Mouse (Mus musculus) inflammation-experienced regulatory T-cells, adult 6 months (primary cell): Measurements from ENCODE around the gene Srsf4. TPM values are rescaled to one million over a fixed set of nuclear protein-coding genes. Genes with fewer than 3 reads are reported as not detected.

ENCODE experiments used
- ATAC-seq: one replicate; pipeline ENCODE4 v1.8.0; 2017
- polyA plus RNA-seq, 3 experiments: library from polyadenylated mRNA; unstranded; fragments of 100-300 nt; shearing (Covaris generic); gene quantifications; one replicate each; pipeline ENCODE4 v1.2.1; 2017

Srsf4 gene
- polyA plus RNA-seq: 10 to 100 TPM in 2 of 3 experiments, 1 to 10 TPM in 1; 9.8 to 19.5 (median 15.4) TPM

GRCm38 (mm10) chr4:131873293-131874168 is at the start of gene Srsf4:
Srsf4 (plus strand) TSS chr4:131873617.
- peak; percentile 94 for ATAC-seq

DNA sequence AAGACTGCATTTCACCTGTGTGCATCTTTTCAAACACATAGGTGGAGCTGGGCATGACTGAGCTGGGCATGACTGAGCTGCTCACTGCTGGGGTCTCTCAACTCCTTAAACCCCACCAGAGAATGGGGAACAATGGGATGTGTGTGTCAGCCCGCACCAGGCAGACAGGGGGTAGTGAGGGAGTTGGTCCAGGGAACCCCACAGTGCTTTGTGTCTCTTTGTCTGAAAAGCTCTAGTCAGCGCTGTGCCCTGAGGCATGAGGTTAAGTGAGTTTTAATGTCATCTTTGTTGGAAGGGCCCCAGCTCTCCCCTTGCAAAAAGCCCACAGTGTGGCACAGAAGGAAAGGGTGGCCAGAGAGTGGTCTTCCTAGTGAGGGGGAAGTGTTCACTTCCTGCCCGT is 48.5 kb upstream of the Srsf4 start:
- no peak for ATAC-seq

GRCm38 (mm10) chr4:131825830-131826229 is 47.6 kb upstream of the Srsf4 start:
- ATAC-seq: no peak

GRCm38 (mm10) chr4:131826905-131827304 is 46.5 kb upstream of the Srsf4 start:
- ATAC-seq: no peak

- ATAC-seq: no peak
These were observed 44.3 kb upstream of the Srsf4 start for GRCm38 (mm10) chr4:131829123-131829522.

GRCm38 (mm10) chr4:131831546-131832045 is 41.8 kb upstream of the Srsf4 start:
- no peak for ATAC-seq

DNA sequence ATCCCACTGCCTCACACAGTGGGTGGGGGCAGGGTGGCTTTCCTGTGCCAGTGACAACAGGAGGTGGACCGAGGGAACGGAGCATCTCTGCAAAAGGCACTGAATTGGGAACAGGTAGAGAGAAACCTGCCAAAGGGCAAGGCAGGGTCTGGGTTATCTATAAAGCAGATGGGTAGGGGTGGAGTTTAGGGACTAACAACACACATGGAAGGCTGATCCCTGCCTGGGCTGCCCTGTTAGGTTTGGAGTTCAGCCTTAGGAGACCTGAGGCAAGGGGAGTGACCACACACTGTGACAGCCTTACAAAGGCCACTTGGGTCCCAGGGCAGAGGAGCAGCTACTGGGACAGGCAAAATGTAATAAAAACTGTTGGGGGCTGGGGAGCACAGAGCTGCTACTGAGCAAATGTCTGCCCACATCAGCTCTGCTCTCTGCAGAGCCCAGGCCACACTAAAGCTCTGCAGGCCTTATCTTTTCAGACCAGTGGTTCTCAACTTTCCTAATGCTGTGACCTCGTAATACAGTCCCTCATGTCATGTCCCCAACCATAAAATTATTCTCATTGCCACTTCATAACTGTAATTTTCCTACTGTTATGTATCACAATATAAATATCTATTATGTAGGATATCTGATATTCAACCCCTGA is 40.5 kb upstream of the Srsf4 start:
- no peak for ATAC-seq

- ATAC-seq: no peak
These were observed 39.3 kb upstream of the Srsf4 start for GRCm38 (mm10) chr4:131833971-131834609.

DNA sequence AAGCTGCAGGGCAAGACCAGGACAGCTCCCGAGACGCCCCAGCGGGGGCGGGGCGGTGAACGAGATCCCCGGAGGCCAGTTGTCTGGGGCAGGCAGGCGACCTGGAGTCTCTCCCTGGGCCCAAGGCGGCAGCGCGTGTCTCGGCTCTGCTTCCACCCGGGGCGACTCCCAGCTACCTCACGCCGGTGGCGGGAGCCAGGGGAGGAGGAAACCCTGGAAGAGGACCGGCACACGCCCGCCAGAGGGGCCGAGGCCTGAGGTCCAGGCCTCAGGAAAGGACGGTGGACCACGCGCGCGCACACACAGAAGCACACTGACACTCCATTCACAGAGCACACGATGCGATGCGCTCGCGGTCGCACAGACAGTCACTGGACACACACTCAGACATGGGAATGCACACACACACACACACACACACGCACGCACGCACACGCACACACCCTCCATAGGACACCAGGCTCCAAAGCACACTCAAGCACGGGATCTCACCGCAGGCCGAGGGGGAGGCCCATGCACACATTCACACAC is 37.0 kb upstream of the Srsf4 start:
- no peak for ATAC-seq

DNA sequence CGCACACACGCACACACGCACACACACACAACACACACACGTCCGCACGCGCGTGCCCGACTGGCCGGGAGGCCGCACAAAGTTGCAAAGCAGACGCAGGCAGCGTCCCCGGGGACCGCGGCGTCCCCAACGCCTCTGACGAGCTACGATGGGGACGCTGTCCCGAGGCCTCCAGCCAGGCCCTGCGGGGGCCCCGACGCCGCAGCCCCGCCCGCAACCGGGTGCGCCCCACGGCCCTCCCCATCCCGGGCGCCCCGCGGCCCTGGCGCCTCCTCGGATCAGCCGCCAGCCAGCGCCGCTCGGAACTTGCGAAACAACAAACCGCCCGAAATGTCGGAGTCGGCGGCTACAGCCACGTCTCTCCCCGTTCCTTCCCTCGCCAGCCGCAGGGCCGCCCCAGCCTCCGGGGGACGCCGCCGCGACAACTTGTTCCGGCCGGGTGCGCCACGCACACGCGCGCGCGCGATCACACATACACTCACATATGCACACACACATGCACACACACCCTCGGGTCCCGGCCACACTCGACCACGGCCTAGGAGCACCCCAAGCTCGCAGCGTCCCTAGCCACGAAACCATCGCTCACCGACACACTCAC is 36.4 kb upstream of the Srsf4 start:
- peak; percentile 13 for ATAC-seq

GRCm38 (mm10) chr4:131837872-131838524 is 35.4 kb upstream of the Srsf4 start, which contains the start of gene Ptpru:
Ptpru (minus strand) TSS chr4:131838288.
- peak; percentile 83 for ATAC-seq

DNA sequence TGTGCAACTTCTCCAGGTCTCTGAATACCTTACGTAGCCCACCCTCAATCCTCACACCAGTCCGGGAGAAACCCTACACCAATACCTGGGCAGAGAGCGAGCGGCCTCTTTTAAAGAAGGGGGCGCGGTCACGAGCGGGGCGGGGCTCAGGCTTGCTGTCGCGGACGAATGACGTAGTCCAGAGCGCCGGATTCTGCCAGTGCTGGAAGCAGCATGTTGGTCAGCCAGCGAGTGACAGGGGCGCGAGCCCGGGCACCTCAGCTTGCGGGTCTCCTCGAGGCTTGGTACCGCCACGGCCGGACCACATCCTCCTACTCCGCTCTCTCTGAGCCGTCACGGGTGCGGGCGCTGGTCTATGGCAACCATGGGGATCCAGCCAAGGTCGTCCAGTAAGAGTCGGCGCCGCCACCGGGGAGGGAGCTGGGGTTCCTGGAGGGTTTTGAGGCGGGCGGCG is 30.1 kb upstream of the Srsf4 start, which contains the start of gene Mecr:
TSS of gene Mecr (plus strand) at position 181 of the 454 bp plus-strand sequence.
- ATAC-seq: peak; percentile 83

GRCm38 (mm10) chr4:131845991-131846778 is 27.2 kb upstream of the Srsf4 start:
- no peak for ATAC-seq

DNA sequence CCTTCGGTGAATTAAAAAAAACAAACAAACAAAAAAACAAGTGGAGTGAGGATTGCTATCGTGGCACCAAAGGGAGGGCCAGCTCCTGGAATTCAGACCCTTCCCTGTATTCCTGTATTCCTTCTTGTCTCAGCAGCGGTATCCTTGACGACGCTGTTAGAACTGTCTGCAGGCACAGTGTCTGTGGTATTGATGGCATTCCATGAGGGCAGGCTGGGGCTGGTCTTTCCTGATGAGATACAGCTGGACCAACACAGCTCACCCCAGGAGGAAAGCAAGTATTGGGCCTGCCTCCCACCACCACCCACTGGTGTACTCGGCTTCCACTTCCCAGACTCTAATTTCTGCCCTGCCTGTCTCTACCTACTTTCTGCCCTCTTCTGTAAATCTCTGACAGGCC is 25.3 kb upstream of the Srsf4 start:
- ATAC-seq: no peak

GRCm38 (mm10) chr4:131849986-131850638 is 23.3 kb upstream of the Srsf4 start:
- no peak for ATAC-seq

- no peak for ATAC-seq
These were observed 18.5 kb upstream of the Srsf4 start for GRCm38 (mm10) chr4:131854950-131855349.

- peak; percentile 65 for ATAC-seq
These were observed 12.7 kb upstream of the Srsf4 start for GRCm38 (mm10) chr4:131860492-131861340.

DNA sequence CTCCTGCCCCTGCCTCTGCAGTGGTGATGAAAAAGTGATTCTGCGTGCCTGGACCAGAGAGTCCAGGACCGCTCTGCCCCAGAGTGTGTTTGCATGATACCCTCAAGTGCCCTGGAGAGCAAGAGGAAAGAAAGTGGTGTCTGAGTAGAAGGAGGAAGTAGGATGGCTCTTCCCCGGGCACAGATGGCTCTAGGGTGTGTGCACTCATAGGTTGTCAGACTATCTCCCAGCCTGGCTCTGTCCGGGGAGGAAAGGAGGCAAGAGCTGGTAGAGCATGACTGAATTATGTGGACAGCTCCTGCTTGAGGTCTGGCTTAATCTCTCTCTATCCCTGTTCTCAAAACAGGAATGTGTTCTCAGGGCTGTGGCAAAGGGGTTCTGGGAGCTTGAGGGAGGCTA is 12.1 kb upstream of the Srsf4 start:
- ATAC-seq: no peak

DNA sequence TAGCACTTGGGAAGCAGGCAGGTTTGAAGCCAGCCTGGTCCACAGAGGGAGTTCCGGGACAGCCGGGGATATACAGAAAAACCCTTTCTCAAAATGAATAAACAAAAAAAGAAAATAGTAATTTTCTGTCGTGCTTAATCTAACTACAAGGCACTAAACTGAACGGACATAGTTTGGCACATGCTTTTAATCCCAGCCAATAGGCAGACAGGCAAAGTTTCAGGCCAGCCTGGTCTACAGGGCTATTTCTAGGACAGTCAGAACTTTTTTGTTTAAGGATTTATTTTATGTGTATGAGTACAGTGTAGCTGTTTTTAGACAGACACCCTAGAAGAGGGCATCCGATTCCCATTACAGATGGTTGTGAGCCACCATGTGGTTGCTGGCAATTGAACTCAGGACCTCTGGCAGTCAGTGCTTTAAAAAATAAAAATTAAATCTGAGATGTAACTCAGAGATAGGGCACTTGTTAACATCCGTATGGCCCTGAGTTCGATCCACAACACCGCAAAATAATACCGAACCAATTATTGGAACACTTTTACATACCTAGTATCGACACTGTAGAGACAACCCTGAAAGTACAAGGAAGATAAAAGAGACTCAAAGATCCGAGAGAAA is 635 bp upstream of the Srsf4 start:
- peak; percentile 6 for ATAC-seq
